Mouse (Mus musculus): ENCODE results near the gene Atp6v0d1. TPM values are rescaled to one million over a fixed set of nuclear protein-coding genes. Genes with fewer than 3 reads are reported as not detected.

Gene Atp6v0d1
- total RNA-seq, 1 experiment: 85.5 TPM

DNA sequence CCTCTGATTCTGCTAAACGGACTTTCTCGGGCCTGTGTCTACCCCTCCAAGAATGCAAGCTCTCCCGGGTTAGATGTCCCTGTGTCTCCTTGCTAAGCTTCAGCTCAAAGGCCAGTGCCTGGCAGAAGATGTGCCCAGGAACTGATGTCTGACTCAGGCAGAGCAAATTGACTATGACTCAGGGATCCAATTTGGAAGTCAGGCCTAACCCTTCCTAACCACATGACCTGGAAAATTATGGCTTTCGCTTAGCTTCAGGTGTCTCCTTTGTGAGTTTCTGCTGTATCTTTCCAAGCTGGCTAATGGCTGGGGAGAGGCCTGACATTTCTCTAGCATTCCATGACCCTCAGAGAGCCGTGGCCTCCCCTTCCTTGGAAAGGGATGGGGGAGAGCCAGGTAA, 35.5 kb upstream of the Atp6v0d1 start:
- TF ChIP-seq ZNF384 (IDR thresholded peaks at IDR 0.05; ENCODE audit: low read depth, low read length): no peak
- no peak for TF ChIP-seq ZC3H11A (IDR thresholded peaks at IDR 0.05; ENCODE audit: borderline replicate concordance, low read depth, low read length)
- no peak for TF ChIP-seq CHD2 (IDR thresholded peaks at IDR 0.05; ENCODE audit: low read depth, low read length)
- peaks cover 0 to 12% of the 10 kb centered on the region in 2 experiments; a peak in 2 of 4 replicates for H3K4me1 ChIP-seq (ENCODE audit: control insufficient read depth in 2 of 2, insufficient read depth in 2 of 2, low read length in 2 of 2, poor library complexity in 1 of 2)
- H3K9ac ChIP-seq (ENCODE audit: insufficient read depth, low read depth, low read length, poor library complexity, severe bottlenecking): no peak overlapping the region
- no peaks in the 10 kb centered on the region for H3K9me3 ChIP-seq (ENCODE audit: control insufficient read depth, insufficient read depth, low read depth, low read length)
- in situ Hi-C loops (cut with MboI; ENCODE audit: low sequenced_read_pairs in 2 of 2, unreplicated experiment in 2 of 2): no loop called here
- no peak for DNase-seq (ENCODE audit: low read depth, low spot score)
- no peaks in the 10 kb centered on the region for H3K36me3 ChIP-seq (ENCODE audit: control insufficient read depth, insufficient read depth, low read length, poor library complexity, severe bottlenecking)
- H3K4me3 ChIP-seq (ENCODE audit: insufficient read depth in 1 of 2, low read depth in 1 of 2, low read length in 2 of 2, poor library complexity in 1 of 2, severe bottlenecking in 1 of 2): no peak overlapping the region
- H3K27ac ChIP-seq (ENCODE audit: insufficient read depth, low read depth, low read length, poor library complexity, severe bottlenecking): no peak overlapping the region

DNA sequence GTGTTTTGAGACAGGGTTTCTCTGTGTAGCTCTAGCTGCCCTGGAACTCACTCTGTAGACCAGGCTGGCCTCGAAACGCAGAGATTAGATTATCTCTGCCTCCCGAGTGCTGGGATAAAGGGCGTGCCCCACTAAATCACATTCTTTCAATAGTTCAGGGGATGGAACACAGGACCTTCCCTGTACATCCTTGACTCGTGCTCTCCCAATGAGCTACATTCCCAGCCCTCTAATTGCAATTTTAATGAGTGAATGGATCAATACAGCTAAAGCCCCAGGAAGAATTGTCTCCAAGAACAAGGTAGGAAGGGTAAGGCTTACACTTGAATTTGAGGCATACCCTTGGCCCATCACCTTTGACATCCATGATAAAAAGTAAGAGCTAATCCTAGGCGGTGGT, 32.9 kb upstream of the Atp6v0d1 start:
- Histone ChIP-seq H3K4me1 (ENCODE audit: control insufficient read depth in 2 of 2, insufficient read depth in 2 of 2, low read length in 2 of 2, poor library complexity in 1 of 2) (peaks cover 0 to 5% of the 10 kb centered on the region in 2 experiments; a peak in 1 of 4 replicates), H3K9me3 (ENCODE audit: control insufficient read depth, insufficient read depth, low read depth, low read length) (no peaks in the 10 kb centered on the region), H3K36me3 (ENCODE audit: control insufficient read depth, insufficient read depth, low read length, poor library complexity, severe bottlenecking) (no peaks in the 10 kb centered on the region), H3K27ac (ENCODE audit: insufficient read depth, low read depth, low read length, poor library complexity, severe bottlenecking) (no peak overlapping the region), H3K4me3 (ENCODE audit: insufficient read depth in 1 of 2, low read depth in 1 of 2, low read length in 2 of 2, poor library complexity in 1 of 2, severe bottlenecking in 1 of 2) (no peak overlapping the region), H3K9ac (ENCODE audit: insufficient read depth, low read depth, low read length, poor library complexity, severe bottlenecking) (no peak overlapping the region)
- no peak for DNase-seq (ENCODE audit: low read depth, low spot score)
- TF ChIP-seq MAFK (IDR thresholded peaks at IDR 0.05; ENCODE audit: insufficient read depth, low read depth, low read length) (no peak), ZNF384 (IDR thresholded peaks at IDR 0.05; ENCODE audit: low read depth, low read length) (no peak), ZC3H11A (IDR thresholded peaks at IDR 0.05; ENCODE audit: borderline replicate concordance, low read depth, low read length) (no peak), HCFC1 (IDR thresholded peaks at IDR 0.05; ENCODE audit: borderline replicate concordance, insufficient read depth, low read length) (no peak), CHD2 (IDR thresholded peaks at IDR 0.05; ENCODE audit: low read depth, low read length) (no peak)
- in situ Hi-C loops (cut with MboI; ENCODE audit: low sequenced_read_pairs in 2 of 2, unreplicated experiment in 2 of 2): no loop called here

DNA sequence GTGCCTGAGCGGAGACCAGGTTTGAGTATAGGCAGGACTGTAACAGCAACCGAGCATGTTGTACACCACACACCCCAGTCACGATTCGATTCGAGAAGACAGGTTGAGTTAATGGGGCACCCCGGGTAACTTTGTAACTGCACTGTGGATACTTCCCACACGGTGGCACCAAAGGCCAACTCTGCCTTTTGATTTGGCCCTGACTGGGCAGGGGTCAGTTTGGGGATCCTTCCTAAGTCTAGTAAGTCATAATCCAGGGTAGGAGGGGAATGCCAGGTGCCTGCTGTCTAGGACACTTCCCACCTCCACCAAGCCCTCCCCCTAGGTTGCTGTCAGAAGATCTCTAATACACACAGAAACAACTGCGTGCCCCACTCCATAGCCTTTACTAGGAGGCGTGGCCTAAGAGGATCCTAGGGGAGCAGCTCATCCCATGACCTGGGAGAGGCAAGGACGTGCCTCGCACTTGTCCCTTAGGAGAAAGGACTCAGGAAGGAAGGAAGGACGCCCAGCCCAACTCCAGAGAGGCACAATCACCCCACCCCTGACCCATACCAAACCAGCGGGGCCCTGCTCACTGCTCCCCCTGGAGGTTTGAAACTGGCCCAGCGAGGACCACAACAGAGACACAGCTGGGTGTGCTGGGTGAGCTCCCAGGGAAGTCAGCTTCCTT, 30.7 kb upstream of the Atp6v0d1 start:
- TF ChIP-seq HCFC1 (IDR thresholded peaks at IDR 0.05; ENCODE audit: borderline replicate concordance, insufficient read depth, low read length) (no peak; the same call in 1 of the 2 replicates), ZC3H11A (IDR thresholded peaks at IDR 0.05; ENCODE audit: borderline replicate concordance, low read depth, low read length) (peak; percentile 57)
- no peaks in the 10 kb centered on the region for H3K9me3 ChIP-seq (ENCODE audit: control insufficient read depth, insufficient read depth, low read depth, low read length)
- in situ Hi-C loops (cut with MboI; ENCODE audit: low sequenced_read_pairs in 2 of 2, unreplicated experiment in 2 of 2): no loop called here
- no peaks in the 10 kb centered on the region for H3K36me3 ChIP-seq (ENCODE audit: control insufficient read depth, insufficient read depth, low read length, poor library complexity, severe bottlenecking)
- H3K4me1 ChIP-seq (ENCODE audit: control insufficient read depth in 2 of 2, insufficient read depth in 2 of 2, low read length in 2 of 2, poor library complexity in 1 of 2): peaks cover 0 to 3% of the 10 kb centered on the region in 2 experiments; a peak in 1 of 4 replicates
- peak; percentile 66 for DNase-seq (ENCODE audit: low read depth, low spot score)
- H3K27ac ChIP-seq (ENCODE audit: insufficient read depth, low read depth, low read length, poor library complexity, severe bottlenecking): 0 out of 2 replicates have a peak overlapping the region, but pooled peaks have one; percentile 6
- H3K9ac ChIP-seq (ENCODE audit: insufficient read depth, low read depth, low read length, poor library complexity, severe bottlenecking): no peak overlapping the region
- peak overlapping the region in 1 of 2 experiments; percentile 15; a peak in 2 of 4 replicates for H3K4me3 ChIP-seq (ENCODE audit: insufficient read depth in 1 of 2, low read depth in 1 of 2, low read length in 2 of 2, poor library complexity in 1 of 2, severe bottlenecking in 1 of 2)

DNA sequence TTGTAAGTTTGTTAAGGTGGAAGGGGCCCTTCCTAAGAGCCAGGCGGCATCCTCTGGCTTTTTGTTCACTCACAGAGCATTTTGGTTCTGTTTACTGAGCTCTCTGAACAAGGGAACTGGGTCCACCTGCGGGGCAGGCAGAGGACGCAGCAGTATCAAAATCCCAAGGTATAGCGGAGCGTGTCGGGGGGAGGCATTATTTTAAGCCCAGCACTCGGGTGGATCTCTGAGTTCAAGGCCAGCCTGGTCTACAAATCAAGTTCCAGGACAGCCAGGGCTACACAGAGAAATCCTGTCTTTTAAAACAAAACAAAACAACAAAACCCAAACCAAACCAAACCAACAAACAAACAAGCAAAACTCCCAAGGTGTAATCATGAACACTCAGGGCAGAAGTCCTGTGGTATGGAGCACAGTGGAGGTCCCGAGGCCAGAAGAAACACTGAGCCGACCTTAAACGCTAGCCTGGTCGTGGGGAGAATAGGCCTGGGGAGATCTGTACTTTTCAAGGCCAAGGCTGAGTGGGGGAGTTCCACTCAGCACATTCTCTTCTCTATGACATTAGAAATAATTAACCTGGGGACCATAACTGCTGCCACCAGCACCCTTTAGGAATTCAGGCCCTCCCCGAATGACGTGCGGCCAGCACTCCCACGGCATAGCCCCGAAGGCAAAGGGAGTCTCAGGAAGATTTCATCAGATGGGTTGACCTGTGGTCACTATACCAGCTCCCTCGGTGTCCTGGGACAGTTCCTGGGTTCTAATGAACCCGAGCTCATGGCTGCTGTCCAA, 28.8 kb upstream of the Atp6v0d1 start:
- no peak for TF ChIP-seq ZC3H11A (IDR thresholded peaks at IDR 0.05; ENCODE audit: borderline replicate concordance, low read depth, low read length)
- TF ChIP-seq MAFK (IDR thresholded peaks at IDR 0.05; ENCODE audit: insufficient read depth, low read depth, low read length): no peak
- no peak for TF ChIP-seq ZNF384 (IDR thresholded peaks at IDR 0.05; ENCODE audit: low read depth, low read length)
- no peak for TF ChIP-seq CHD2 (IDR thresholded peaks at IDR 0.05; ENCODE audit: low read depth, low read length)
- no peak for TF ChIP-seq HCFC1 (IDR thresholded peaks at IDR 0.05; ENCODE audit: borderline replicate concordance, insufficient read depth, low read length)
- Histone ChIP-seq H3K4me1 (ENCODE audit: control insufficient read depth in 2 of 2, insufficient read depth in 2 of 2, low read length in 2 of 2, poor library complexity in 1 of 2) (peaks cover 0 to 3% of the 10 kb centered on the region in 2 experiments; a peak in 1 of 4 replicates), H3K9ac (ENCODE audit: insufficient read depth, low read depth, low read length, poor library complexity, severe bottlenecking) (no peak overlapping the region), H3K36me3 (ENCODE audit: control insufficient read depth, insufficient read depth, low read length, poor library complexity, severe bottlenecking) (no peaks in the 10 kb centered on the region), H3K4me3 (ENCODE audit: insufficient read depth in 1 of 2, low read depth in 1 of 2, low read length in 2 of 2, poor library complexity in 1 of 2, severe bottlenecking in 1 of 2) (no peak overlapping the region), H3K27ac (ENCODE audit: insufficient read depth, low read depth, low read length, poor library complexity, severe bottlenecking) (no peak overlapping the region), H3K9me3 (ENCODE audit: control insufficient read depth, insufficient read depth, low read depth, low read length) (no peaks in the 10 kb centered on the region)
- in situ Hi-C loops (cut with MboI; ENCODE audit: low sequenced_read_pairs in 2 of 2, unreplicated experiment in 2 of 2): no loop called here
- DNase-seq (ENCODE audit: low read depth, low spot score): no peak

Measured in ES-E14 (cell line).